Mouse (Mus musculus): ENCODE results near the gene Serpina9. TPM values are rescaled to one million over a fixed set of nuclear protein-coding genes. Genes with fewer than 3 reads are reported as not detected.

The Serpina9 gene
- polyA plus RNA-seq (2014; fragmentation: Illumina TruSeq; extraction: RNeasy Lipid Tissue Mini Kit (QIAGEN cat#74804); ENCODE audit: low replicate concordance): not detected

DNA sequence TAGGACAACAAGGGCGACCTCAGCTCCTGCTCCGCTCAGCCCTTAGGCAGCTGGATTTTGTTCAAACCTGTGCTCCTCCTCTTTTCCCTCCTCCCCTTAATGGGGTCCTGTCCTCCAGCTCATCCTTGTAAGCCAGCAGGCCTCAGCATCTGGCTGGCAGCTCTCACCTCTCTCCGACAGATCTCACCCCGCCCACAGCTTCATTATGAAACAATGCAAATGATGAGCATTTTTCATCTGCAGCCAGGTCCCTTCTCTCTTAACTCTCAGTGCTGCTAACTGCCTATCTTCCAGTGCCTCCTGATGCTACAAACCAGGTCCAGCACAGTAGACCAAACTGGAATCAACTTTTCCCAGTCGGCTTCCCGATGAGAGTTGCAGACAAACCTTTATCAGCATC, at the start of gene Serpina9:
Gene Serpina9 (minus strand): TSS at position 136 of the 400 bp plus-strand sequence.

DNA sequence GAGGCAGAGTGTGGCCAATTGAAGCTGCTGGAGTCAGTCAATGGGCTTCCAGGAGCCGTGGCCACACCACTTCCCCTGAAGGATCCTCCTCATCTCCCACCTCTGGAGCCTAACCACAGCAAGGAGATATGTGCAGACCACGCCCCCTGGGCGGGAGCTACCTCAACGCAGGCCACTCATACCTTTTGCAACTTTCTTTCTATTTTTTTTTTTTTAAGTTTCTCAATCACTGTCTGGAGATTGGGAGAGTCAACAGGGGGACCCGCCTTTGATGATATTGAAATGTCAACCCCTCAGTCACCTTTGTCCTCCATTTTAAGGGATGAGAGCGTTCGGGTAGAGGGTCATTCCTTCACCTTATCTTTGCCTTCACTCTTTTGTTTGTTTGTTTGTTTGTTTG, 30.8 kb upstream of the Serpina9 start, which contains the start of gene Serpina12:
Gene Serpina12 (minus strand): TSS at position 101 of the 400 bp plus-strand sequence.

DNA sequence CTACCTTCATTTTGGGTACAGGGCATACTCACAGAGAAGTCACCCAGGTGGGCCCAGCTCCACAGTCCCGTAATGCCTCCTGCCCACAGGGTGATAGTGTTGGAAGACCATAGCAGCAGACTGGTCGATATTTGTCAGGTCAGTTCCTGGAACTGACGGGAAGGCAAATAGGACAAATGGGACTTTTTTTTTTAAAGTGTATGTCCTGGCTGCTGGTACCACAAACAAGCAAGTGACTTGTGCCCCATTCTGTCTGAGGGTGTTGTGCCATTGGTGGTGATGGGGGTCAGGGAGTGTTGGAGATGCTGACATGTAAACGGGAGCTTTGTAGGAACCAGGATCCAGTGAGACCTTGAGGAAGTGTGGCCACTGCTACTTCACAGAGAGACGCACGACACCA, 23.7 kb downstream of the Serpina9 start, which contains the start of gene Serpina11:
Gene Serpina11 (minus strand): TSS at position 101 of the 400 bp plus-strand sequence.

DNA sequence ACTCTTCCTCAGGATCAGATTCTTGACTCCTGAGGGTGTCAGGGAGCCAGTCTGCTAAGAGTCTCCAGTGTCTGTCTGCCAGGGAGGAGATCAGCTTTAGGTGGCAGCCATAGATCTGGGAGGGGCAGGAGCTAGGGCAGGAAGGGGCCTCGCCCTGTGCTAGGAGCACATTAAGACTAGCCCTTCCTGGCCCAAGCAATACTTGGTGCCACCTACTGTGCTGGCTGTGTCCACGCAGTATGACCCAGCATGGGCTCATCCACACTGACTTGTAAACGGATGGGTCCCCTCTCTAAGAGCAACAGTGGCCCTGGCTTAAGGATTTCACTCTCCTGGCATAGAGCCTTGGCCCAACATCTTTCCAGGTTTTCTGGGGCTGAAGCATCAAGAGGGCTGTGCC, 54.8 kb downstream of the Serpina9 start, which contains the start of gene Serpina1e:
Gene Serpina1e (minus strand): TSS at position 178 of the 400 bp plus-strand sequence.

Other genes with a start within 250 kb of the Serpina9 start
- gene Serpina1d, start 240.2 kb downstream of the Serpina9 start, polyA plus RNA-seq (2014; fragmentation: Illumina TruSeq; extraction: RNeasy Lipid Tissue Mini Kit (QIAGEN cat#74804); ENCODE audit: low replicate concordance): 0.63 TPM
- 2.2 TPM for gene Serpina1b, start 183.4 kb downstream of the Serpina9 start, polyA plus RNA-seq (2014; fragmentation: Illumina TruSeq; extraction: RNeasy Lipid Tissue Mini Kit (QIAGEN cat#74804); ENCODE audit: low replicate concordance)
- gene Serpina1a, start 150.2 kb downstream of the Serpina9 start, polyA plus RNA-seq (2014; fragmentation: Illumina TruSeq; extraction: RNeasy Lipid Tissue Mini Kit (QIAGEN cat#74804); ENCODE audit: low replicate concordance): 0.59 TPM
- gene Serpina1c, start 108.9 kb downstream of the Serpina9 start, polyA plus RNA-seq (2014; fragmentation: Illumina TruSeq; extraction: RNeasy Lipid Tissue Mini Kit (QIAGEN cat#74804); ENCODE audit: low replicate concordance): 2.3 TPM
- 1.0 TPM for gene Serpina1e, start 54.8 kb downstream of the Serpina9 start, polyA plus RNA-seq (2014; fragmentation: Illumina TruSeq; extraction: RNeasy Lipid Tissue Mini Kit (QIAGEN cat#74804); ENCODE audit: low replicate concordance)
- gene Serpina11, start 23.8 kb downstream of the Serpina9 start, polyA plus RNA-seq (2014; fragmentation: Illumina TruSeq; extraction: RNeasy Lipid Tissue Mini Kit (QIAGEN cat#74804); ENCODE audit: low replicate concordance): not detected
- gene Serpina12, start 30.7 kb upstream of the Serpina9 start, polyA plus RNA-seq (2014; fragmentation: Illumina TruSeq; extraction: RNeasy Lipid Tissue Mini Kit (QIAGEN cat#74804); ENCODE audit: low replicate concordance): not detected
- not detected for gene Serpina5, start 87.4 kb upstream of the Serpina9 start, polyA plus RNA-seq (2014; fragmentation: Illumina TruSeq; extraction: RNeasy Lipid Tissue Mini Kit (QIAGEN cat#74804); ENCODE audit: low replicate concordance)
- gene Serpina3a, start 99.0 kb upstream of the Serpina9 start, polyA plus RNA-seq (2014; fragmentation: Illumina TruSeq; extraction: RNeasy Lipid Tissue Mini Kit (QIAGEN cat#74804); ENCODE audit: low replicate concordance): 0.59 TPM
- not detected for gene Serpina3b, start 114.2 kb upstream of the Serpina9 start, polyA plus RNA-seq (2014; fragmentation: Illumina TruSeq; extraction: RNeasy Lipid Tissue Mini Kit (QIAGEN cat#74804); ENCODE audit: low replicate concordance)
- 0.26 TPM for gene Serpina3c, start 140.1 kb upstream of the Serpina9 start, polyA plus RNA-seq (2014; fragmentation: Illumina TruSeq; extraction: RNeasy Lipid Tissue Mini Kit (QIAGEN cat#74804); ENCODE audit: low replicate concordance)
- gene Serpina3f, start 200.8 kb upstream of the Serpina9 start, polyA plus RNA-seq (2014; fragmentation: Illumina TruSeq; extraction: RNeasy Lipid Tissue Mini Kit (QIAGEN cat#74804); ENCODE audit: low replicate concordance): 1.8 TPM
- gene Serpina3g, start 222.5 kb upstream of the Serpina9 start, polyA plus RNA-seq (2014; fragmentation: Illumina TruSeq; extraction: RNeasy Lipid Tissue Mini Kit (QIAGEN cat#74804); ENCODE audit: low replicate concordance): 5.2 TPM
- gene Serpina3i, start 249.4 kb upstream of the Serpina9 start, polyA plus RNA-seq (2014; fragmentation: Illumina TruSeq; extraction: RNeasy Lipid Tissue Mini Kit (QIAGEN cat#74804); ENCODE audit: low replicate concordance): not detected